Mouse (Mus musculus) G1E (cell line): ENCODE data around the gene Spef2. TPM values are rescaled to one million over a fixed set of nuclear protein-coding genes. Genes with fewer than 3 reads are reported as not detected.

Source experiments
- ATAC-seq: 2 replicates; pipeline ENCODE4 v1.8.0; 2016; ENCODE audit warnings: mild to moderate bottlenecking; ENCODE audit not compliant: insufficient number of reproducible peaks, poor library complexity, low FRiP score, severe bottlenecking; ENCODE audit errors: extremely low read depth
- DNase-seq: peaks from one replicate; pipeline ENCODE4 v3.0.0; 2012; ENCODE audit warnings: low spot score
- H3K27me3 ChIP-seq: 2 replicates; pipeline ENCODE4 v1.6.1; 2012; ENCODE audit warnings: mild to moderate bottlenecking, low read length, inconsistent platforms; ENCODE audit not compliant: insufficient read depth
- H3K36me3 ChIP-seq: replicated peaks from 2 replicates; pipeline ENCODE3; 2012; ENCODE audit warnings: mild to moderate bottlenecking, inconsistent platforms
- H3K4me1 ChIP-seq: 2 replicates; pipeline ENCODE4 v1.6.1; 2012; ENCODE audit warnings: low read depth, low read length, inconsistent platforms, mixed read lengths; ENCODE audit not compliant: insufficient read depth
- H3K4me3 ChIP-seq: 2 replicates; pipeline ENCODE4 v1.5.1; 2012; ENCODE audit warnings: low read depth, mild to moderate bottlenecking, inconsistent platforms, low read length, moderate library complexity, mixed read lengths
- H3K9me3 ChIP-seq: replicated peaks from 2 replicates; pipeline ENCODE4 v1.6.1; 2012; ENCODE audit warnings: inconsistent platforms
- CTCF ChIP-seq: IDR thresholded peaks from 2 replicates; pipeline ENCODE4 v1.5.1; 2012; ENCODE audit warnings: low read depth, low read length, inconsistent platforms, mixed read lengths
- GATA1 ChIP-seq: IDR thresholded peaks from 2 replicates; pipeline ENCODE4 v1.6.1; 2012; ENCODE audit warnings: borderline replicate concordance, low read length, inconsistent platforms, mixed read lengths
- GATA2 ChIP-seq: IDR thresholded peaks from 2 replicates; pipeline ENCODE4 v1.6.1; 2012; ENCODE audit warnings: low read depth, low read length, inconsistent platforms, borderline replicate concordance
- POLR2AphosphoS5 ChIP-seq: IDR thresholded peaks from 2 replicates; pipeline ENCODE4 v1.6.1; 2012; ENCODE audit warnings: low read depth, low read length, inconsistent platforms; ENCODE audit not compliant: insufficient replicate concordance
- TAL1 ChIP-seq: conservative IDR thresholded peaks from 2 replicates; pipeline ENCODE4 v1.6.1; 2012; ENCODE audit warnings: low read depth, low read length, inconsistent platforms, mixed read lengths
- polyA plus RNA-seq: library from polyadenylated mRNA; stranded (reverse); fragments of >175 nt; gene quantifications from 2 replicates; pipeline ENCODE4 v1.2.3, GENCODE M21; 2012
- total RNA-seq, 2 experiments: library from RNA; stranded (forward) in 1 of 2; stranded (reverse) in 1 of 2; fragments of 200-1000 nt in 1 of 2; fragments of >200 nt in 1 of 2; fragmentation: Nextera tagmentation in 1 of 2; gene quantifications; 2 replicates each; pipeline ENCODE4 v1.2.3; 2014 to 2017

Gene Spef2
- total and polyA plus RNA-seq, 3 experiments = 0.05 TPM; not detected in 2

DNA sequence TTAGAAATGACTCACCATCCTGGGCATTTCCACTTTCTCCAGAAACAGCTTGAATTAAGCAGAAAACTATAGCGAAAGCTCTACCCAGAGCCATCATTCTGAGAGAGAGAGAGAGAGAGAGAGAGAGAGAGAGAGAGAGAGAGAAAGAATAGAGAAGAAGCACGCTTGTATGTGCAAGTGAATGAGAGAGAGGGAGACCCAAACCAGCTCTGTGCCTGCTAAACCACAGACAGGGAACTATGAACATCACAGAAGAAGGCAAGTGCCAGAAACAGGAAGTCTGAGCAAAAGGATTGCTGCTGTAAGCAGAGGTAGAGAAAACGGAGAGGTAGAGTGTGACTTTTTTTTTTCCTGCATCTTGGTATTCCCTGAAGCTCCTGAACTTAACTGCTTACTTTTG, 219.0 kb downstream of the Spef2 start:
- ATAC-seq (no peak), DNase-seq (no peak)
- H3K9me3 ChIP-seq = no peaks in the 10 kb centered on the region
- no peaks in the 10 kb centered on the region for H3K36me3 ChIP-seq
- no peaks in the 10 kb centered on the region for H3K4me1 ChIP-seq
- no peak for TF ChIP-seq GATA1
- TF ChIP-seq TAL1 = no peak
- TF ChIP-seq GATA2 = no peak
- TF ChIP-seq POLR2AphosphoS5 = no peak
- TF ChIP-seq CTCF = no peak
- H3K27me3 ChIP-seq = no peaks in the 10 kb centered on the region
- no peak overlapping the region for H3K4me3 ChIP-seq

Other genes starting within 250 kb of the Spef2 start
- not detected in 2 replicates for gene Il7r, start 218.7 kb downstream of the Spef2 start, total RNA-seq (2014; fragmentation: Nextera tagmentation)
- 0.17 and 0.27 TPM in 2 replicates for gene Il7r, start 218.7 kb downstream of the Spef2 start, total RNA-seq (2017)
- not detected in 2 replicates for gene Il7r, start 218.7 kb downstream of the Spef2 start, polyA plus RNA-seq